Mouse (Mus musculus): ENCODE measurements around the gene Pyroxd2.
"Not testable (repeated sequence)": the region's sequence is repeated elsewhere in the genome, so short reads cannot be mapped to it uniquely, and the experiment has no call there.

The Pyroxd2 gene

GRCm38 (mm10) chr19:42689321-42689720 is 63.3 kb downstream of the Pyroxd2 start:
- no peak for DNase-seq

- DNase-seq: not testable (repeated sequence)
Measured at GRCm38 (mm10) chr19:42682776-42683175, 69.8 kb downstream of the Pyroxd2 start.

GRCm38 (mm10) chr19:42678191-42678590 is 74.4 kb downstream of the Pyroxd2 start:
- peak; percentile 67 for DNase-seq

GRCm38 (mm10) chr19:42677452-42677851 is 75.1 kb downstream of the Pyroxd2 start:
- peak; percentile 52 for DNase-seq

- DNase-seq: no peak
Measured at GRCm38 (mm10) chr19:42676931-42677330, 75.6 kb downstream of the Pyroxd2 start.
